Mouse (Mus musculus): Measurements from ENCODE around the gene Sin3a. TPM values are rescaled to one million over a fixed set of nuclear protein-coding genes. Genes with fewer than 3 reads are reported as not detected.

Gene Sin3a
- total RNA-seq (2023), result 10 to 100 TPM; 73.0 to 99.4 TPM

DNA sequence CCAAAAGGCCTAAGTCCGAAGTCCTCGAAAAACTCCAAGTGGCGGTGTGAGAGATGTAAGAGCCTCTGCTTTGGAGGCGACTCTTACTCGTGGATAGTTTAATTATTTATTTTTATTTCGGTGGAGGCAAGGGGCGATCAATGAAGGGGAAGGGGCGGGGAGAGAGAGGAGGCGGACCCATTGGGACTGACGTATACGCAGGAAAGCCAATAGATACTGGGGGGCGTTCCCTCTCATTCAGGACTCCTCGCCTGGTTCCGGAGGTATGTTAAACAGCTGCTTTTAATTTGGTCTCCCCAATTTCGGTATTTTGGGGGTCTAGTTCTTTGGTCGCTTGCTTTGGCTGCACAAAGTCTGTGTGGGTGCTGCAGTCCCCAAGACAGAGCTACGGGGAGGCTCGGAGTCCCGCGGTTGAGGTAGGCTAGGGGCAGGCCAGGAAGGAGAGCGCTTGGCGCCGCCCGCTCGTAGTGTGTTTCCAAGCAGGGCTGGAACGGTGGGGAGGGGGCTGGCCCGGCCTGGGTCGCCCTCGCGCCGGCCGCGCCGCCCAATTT is at the start of gene Sin3a:
Gene Sin3a (plus strand): TSS at position 240 of the 551 bp plus-strand sequence.

GRCm38 (mm10) chr9:57130577-57131433 is 59.0 kb downstream of the Sin3a start, which contains the start of gene Man2c1:
TSS of gene Man2c1 (plus strand) at chr9:57130690.

GRCm38 (mm10) chr9:57148144-57148878 is 76.5 kb downstream of the Sin3a start, which contains the start of gene Neil1:
TSS of gene Neil1 (minus strand) at chr9:57148305.

DNA sequence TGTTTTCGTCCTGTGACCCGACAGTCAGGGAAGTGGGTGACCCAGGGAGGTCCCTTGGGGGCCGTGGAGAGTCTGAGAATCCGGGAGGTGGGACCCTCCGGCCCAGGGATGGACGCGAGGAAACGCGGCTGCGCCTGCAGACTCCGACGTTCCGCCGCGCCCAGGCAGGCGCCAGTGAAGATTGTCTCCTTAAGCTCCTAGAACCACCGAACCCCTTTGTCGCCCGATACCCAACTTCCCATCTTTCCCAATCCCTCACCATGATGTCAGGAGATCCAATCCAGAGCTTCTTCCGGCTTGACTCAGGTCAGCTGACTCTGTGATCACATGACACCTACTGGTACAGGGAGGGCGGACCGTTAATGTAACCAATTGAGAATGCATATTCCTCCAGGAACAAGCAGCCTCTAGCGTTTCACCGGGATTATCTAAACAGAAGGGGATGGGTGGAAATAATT is 86.2 kb downstream of the Sin3a start, which contains the start of gene Commd4:
Gene Commd4 (minus strand): TSS at position 319 of the 458 bp plus-strand sequence.

Other genes starting within 250 kb of the Sin3a start
- not detected for gene Odf3l1, start 207.4 kb upstream of the Sin3a start, total RNA-seq (2023)
- not detected for gene Cspg4, start 207.0 kb upstream of the Sin3a start, total RNA-seq (2023)
- gene Snx33, start 143.7 kb upstream of the Sin3a start, total RNA-seq (2023), result 1 to 10 TPM; 5.9 to 6.9 TPM
- 10 to 100 TPM; 56.3 to 64.3 TPM for gene Imp3, start 134.6 kb upstream of the Sin3a start, total RNA-seq (2023)
- gene Snupn, start 121.2 kb upstream of the Sin3a start, total RNA-seq (2023), result 10 to 100 TPM in 1 of 2 experiments, 1 to 10 TPM in 1; 7.8 to 11.4 TPM
- gene Ptpn9, start 77.1 kb upstream of the Sin3a start, total RNA-seq (2023), result 10 to 100 TPM; 18.8 to 22.7 TPM
- 100 to 1,000 TPM; 153 to 189 TPM for gene Man2c1, start 58.6 kb downstream of the Sin3a start, total RNA-seq (2023)
- 1 to 10 TPM; 9.2 to 9.7 TPM for gene Neil1, start 76.3 kb downstream of the Sin3a start, total RNA-seq (2023)
- 10 to 100 TPM; 81.1 to 88.8 TPM for gene Commd4, start 86.3 kb downstream of the Sin3a start, total RNA-seq (2023)
- gene Trcg1, start 164.5 kb downstream of the Sin3a start, total RNA-seq (2023), result not detected
- 10 to 100 TPM; 70.0 to 77.6 TPM for gene 1700017B05Rik, start 190.6 kb downstream of the Sin3a start, total RNA-seq (2023)